ENCODE assay signal across 8 mouse cellular contexts in the genomic region with DNA sequence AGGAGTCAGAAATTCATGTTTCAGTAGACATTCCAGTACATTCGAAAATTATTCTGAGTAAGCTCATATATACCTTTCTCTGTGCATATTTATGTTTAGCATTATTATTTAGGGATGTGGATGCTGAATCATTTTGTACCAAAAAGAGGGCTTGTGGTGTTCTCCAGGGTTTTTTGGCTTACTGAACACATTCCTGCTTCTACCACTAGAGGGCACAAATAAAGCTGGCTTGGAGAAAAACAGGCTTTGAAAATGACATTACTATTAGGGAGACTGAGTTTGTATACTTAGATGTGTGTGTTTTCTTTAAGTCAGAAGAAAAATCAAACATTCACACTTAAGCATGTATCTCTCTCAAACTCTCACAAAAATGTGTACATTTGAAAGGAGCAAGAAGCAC.
DNase-seq lines count a peak whose midpoint lies in the region; ATAC-seq and TF ChIP-seq lines count a peak whose summit lies in the region.
"Had no signal": no experiment of that assay in that cellular context is flagged by ENCODE, and none has a peak within 500 bp of the region (broad histone marks: within the 10 kb centered on the region; RNA-seq: fewer than 3 reads in every experiment).

No protein-coding gene starts in this region.

- H3K27me3 ChIP-seq in hindbrain, postnatal 0 days (ENCODE audit: insufficient read depth, low read length), result no peaks in the 10 kb centered on the region
- H3K27me3 ChIP-seq in hindbrain, embryonic 16.5 days (replicated peaks; ENCODE audit: control insufficient read depth, insufficient read depth, low read length), result no peaks in the 10 kb centered on the region

- WGBS in hindbrain, postnatal 0 days, result 0% methylated on average over 1 of the region's 1 CpGs
- 0% methylated on average over 1 of the region's 1 CpGs for WGBS in hindbrain, embryonic 16.5 days

- ATAC-seq in hindbrain, postnatal 0 days, result no peak
- no peak for ATAC-seq in hindbrain, embryonic 16.5 days

- H3K4me3 ChIP-seq in hindbrain, postnatal 0 days (ENCODE audit: low read length), result no peak overlapping the region
- no peak overlapping the region for H3K4me3 ChIP-seq in hindbrain, embryonic 16.5 days (ENCODE audit: low read length)
- H3K4me3 ChIP-seq: heart, embryonic 10.5 days had no signal

- H3K9ac ChIP-seq in hindbrain, postnatal 0 days (replicated peaks; ENCODE audit: low read length), result no peak overlapping the region
- H3K9ac ChIP-seq in hindbrain, embryonic 16.5 days (ENCODE audit: low read depth, low read length), result no peak overlapping the region

- H3K4me1 ChIP-seq in hindbrain, postnatal 0 days (ENCODE audit: insufficient read depth, low read length), result no peaks in the 10 kb centered on the region
- no peaks in the 10 kb centered on the region for H3K4me1 ChIP-seq in hindbrain, embryonic 16.5 days (ENCODE audit: control insufficient read depth, insufficient read depth, low read depth, low read length)
- H3K4me1 ChIP-seq: heart, embryonic 10.5 days had no signal

- H3K9me3 ChIP-seq in hindbrain, postnatal 0 days (ENCODE audit: low read length), result no peaks in the 10 kb centered on the region
- H3K9me3 ChIP-seq in hindbrain, embryonic 16.5 days (ENCODE audit: control insufficient read depth, low read length), result no peaks in the 10 kb centered on the region
- H3K9me3 ChIP-seq: heart, embryonic 10.5 days had no signal

- TF ChIP-seq CTCF in hindbrain, postnatal 0 days (IDR thresholded peaks at IDR 0.05; ENCODE audit: low read depth), result peak; percentile 80

- no peak overlapping the region for H3K4me2 ChIP-seq in hindbrain, postnatal 0 days (ENCODE audit: low read depth, low read length)
- no peak overlapping the region for H3K4me2 ChIP-seq in hindbrain, embryonic 16.5 days (ENCODE audit: low read length)

- H3K27ac ChIP-seq in hindbrain, postnatal 0 days, result no peak overlapping the region
- no peak overlapping the region for H3K27ac ChIP-seq in hindbrain, embryonic 16.5 days (ENCODE audit: low read depth, low read length)
- H3K27ac ChIP-seq: heart, embryonic 10.5 days had no signal

- DNase-seq in hindbrain, postnatal 0 days (ENCODE audit: low spot score), result peak; percentile 67
- DNase-seq in right cerebral cortex, adult 18-20 months, result peak; percentile 15
- no peak for DNase-seq in right cerebral cortex, postnatal 36 days (ENCODE audit: low spot score in 2 of 2)
- peak; percentile 33 for DNase-seq in cerebellum, adult 9-11 months
- DNase-seq in yolk sac, embryonic 10.5 days (ENCODE audit: low spot score), result no peak
- no peak for DNase-seq in spleen, postnatal 10 days (ENCODE audit: low spot score in 2 of 2)

- H3K36me3 ChIP-seq in hindbrain, postnatal 0 days (ENCODE audit: insufficient read depth, low read length), result no peaks in the 10 kb centered on the region
- no peaks in the 10 kb centered on the region for H3K36me3 ChIP-seq in hindbrain, embryonic 16.5 days (ENCODE audit: control insufficient read depth, insufficient read depth, low read length)
- H3K36me3 ChIP-seq: heart, embryonic 10.5 days had no signal

Comparison
In these comparisons a context has a peak if more than half of its experiments do, and no peak if none do; other contexts are left out.
1. DNase-seq: peak in hindbrain, postnatal 0 days (single experiment), right cerebral cortex, adult 18-20 months (single experiment) and cerebellum, adult 9-11 months (single experiment); none in right cerebral cortex, postnatal 36 days (0 of 2), yolk sac, embryonic 10.5 days (single experiment) and spleen, postnatal 10 days (0 of 2).